Mouse (Mus musculus): ENCODE results near the gene Slc25a3. TPM values are rescaled to one million over a fixed set of nuclear protein-coding genes. Genes with fewer than 3 reads are reported as not detected.

Slc25a3 gene
- polyA plus RNA-seq, 1 experiment from 2014 or later, result 421 TPM

DNA sequence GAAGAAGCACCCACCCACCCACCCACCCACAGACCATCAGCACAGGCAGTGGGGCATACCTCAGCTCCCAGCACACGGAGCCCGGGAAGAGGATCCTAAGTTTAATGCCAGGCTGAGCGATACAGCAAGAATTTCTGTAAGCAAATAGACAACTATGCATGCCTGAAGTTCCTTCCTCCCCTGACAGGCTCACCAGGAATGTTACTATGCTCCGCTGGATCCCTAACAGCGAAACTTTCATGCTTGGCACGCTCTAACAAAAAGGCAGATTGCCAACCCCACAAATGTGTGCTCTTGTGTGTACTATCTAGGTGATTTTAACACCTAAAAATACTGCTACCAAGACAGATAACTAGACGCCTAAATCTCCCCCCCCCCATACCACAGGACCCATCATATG, 43.5 kb upstream of the Slc25a3 start:
- H3K4me3 ChIP-seq (ENCODE audit: low read depth, low read length), result no peak overlapping the region
- no peak for DNase-seq (ENCODE audit: low spot score)
- no peak for ATAC-seq (replicated peaks; ENCODE audit: insufficient number of reproducible peaks, low FRiP score, low TSS enrichment, low read depth)
- H3K9me3 ChIP-seq (replicated peaks; ENCODE audit: control insufficient read depth, low read length), result no peaks in the 10 kb centered on the region
- H3K4me2 ChIP-seq (ENCODE audit: low read depth, low read length), result no peak overlapping the region
- no peaks in the 10 kb centered on the region for H3K4me1 ChIP-seq (ENCODE audit: control insufficient read depth, insufficient read depth, low read length)
- H3K27ac ChIP-seq (replicated peaks; ENCODE audit: low read depth, low read length), result no peak overlapping the region
- 74% methylated on average over 7 of the region's 7 CpGs for WGBS
- H3K27me3 ChIP-seq (ENCODE audit: control insufficient read depth, insufficient read depth, low read length), result no peaks in the 10 kb centered on the region
- no peak overlapping the region for H3K9ac ChIP-seq (replicated peaks; ENCODE audit: low read length)
- H3K36me3 ChIP-seq (replicated peaks; ENCODE audit: control insufficient read depth, insufficient read depth, low read depth, low read length), result peaks cover 6% of the 10 kb centered on the region

DNA sequence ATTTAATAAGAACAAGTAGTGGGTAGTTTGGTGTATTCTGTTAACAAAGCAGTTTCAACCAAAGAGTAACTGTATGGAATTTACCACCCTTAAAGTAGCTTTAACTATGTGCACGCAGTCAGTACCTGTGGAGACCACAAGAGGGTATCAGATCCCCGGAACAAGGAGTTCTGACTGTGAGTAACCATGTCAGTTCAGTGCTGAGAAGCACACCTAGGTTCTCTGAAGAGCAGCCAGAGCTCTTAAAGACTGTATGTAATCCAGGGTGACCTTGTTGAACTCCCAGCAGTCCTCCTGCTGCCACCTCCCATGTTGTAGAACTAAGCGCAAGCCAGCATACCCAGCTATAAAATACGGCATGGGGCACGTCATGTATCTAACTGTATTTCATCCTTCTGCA, 43.0 kb upstream of the Slc25a3 start:
- H3K4me3 ChIP-seq (ENCODE audit: low read depth, low read length), result no peak overlapping the region
- H3K27ac ChIP-seq (replicated peaks; ENCODE audit: low read depth, low read length), result no peak overlapping the region
- no peak for ATAC-seq (replicated peaks; ENCODE audit: insufficient number of reproducible peaks, low FRiP score, low TSS enrichment, low read depth)
- no peaks in the 10 kb centered on the region for H3K27me3 ChIP-seq (ENCODE audit: control insufficient read depth, insufficient read depth, low read length)
- H3K36me3 ChIP-seq (replicated peaks; ENCODE audit: control insufficient read depth, insufficient read depth, low read depth, low read length), result peaks cover 8% of the 10 kb centered on the region
- H3K4me1 ChIP-seq (ENCODE audit: control insufficient read depth, insufficient read depth, low read length), result no peaks in the 10 kb centered on the region
- DNase-seq (ENCODE audit: low spot score), result peak; percentile 73
- WGBS, result 71% methylated on average over 5 of the region's 5 CpGs
- no peak overlapping the region for H3K9ac ChIP-seq (replicated peaks; ENCODE audit: low read length)
- no peak overlapping the region for H3K4me2 ChIP-seq (ENCODE audit: low read depth, low read length)
- H3K9me3 ChIP-seq (replicated peaks; ENCODE audit: control insufficient read depth, low read length), result no peaks in the 10 kb centered on the region

DNA sequence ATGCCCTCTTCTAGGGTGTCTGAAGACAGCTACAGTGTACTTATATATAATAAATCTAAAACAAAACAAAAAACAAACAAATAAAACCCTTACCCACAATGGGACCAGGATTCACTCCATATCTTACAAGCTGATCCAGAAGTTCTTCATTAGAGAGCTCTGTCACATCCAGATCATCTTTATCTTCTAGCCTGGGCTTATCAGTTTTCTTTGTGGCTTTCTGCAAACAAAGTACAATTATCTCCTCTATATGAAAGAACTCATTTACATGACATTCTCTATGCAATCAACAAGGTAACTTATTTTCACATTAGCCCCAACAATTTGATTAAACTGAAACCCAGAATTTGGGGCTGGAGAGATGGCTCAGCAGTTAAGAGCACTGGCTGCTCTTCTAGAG, 42.0 kb upstream of the Slc25a3 start:
- Histone ChIP-seq H3K4me1 (ENCODE audit: control insufficient read depth, insufficient read depth, low read length) (no peaks in the 10 kb centered on the region), H3K4me2 (ENCODE audit: low read depth, low read length) (no peak overlapping the region), H3K27ac (replicated peaks; ENCODE audit: low read depth, low read length) (no peak overlapping the region), H3K9ac (replicated peaks; ENCODE audit: low read length) (no peak overlapping the region), H3K4me3 (ENCODE audit: low read depth, low read length) (no peak overlapping the region), H3K36me3 (replicated peaks; ENCODE audit: control insufficient read depth, insufficient read depth, low read depth, low read length) (peaks cover 12% of the 10 kb centered on the region), H3K9me3 (replicated peaks; ENCODE audit: control insufficient read depth, low read length) (no peaks in the 10 kb centered on the region), H3K27me3 (ENCODE audit: control insufficient read depth, insufficient read depth, low read length) (no peaks in the 10 kb centered on the region)
- DNase-seq (ENCODE audit: low spot score) (no peak), ATAC-seq (replicated peaks; ENCODE audit: insufficient number of reproducible peaks, low FRiP score, low TSS enrichment, low read depth) (no peak)

DNA sequence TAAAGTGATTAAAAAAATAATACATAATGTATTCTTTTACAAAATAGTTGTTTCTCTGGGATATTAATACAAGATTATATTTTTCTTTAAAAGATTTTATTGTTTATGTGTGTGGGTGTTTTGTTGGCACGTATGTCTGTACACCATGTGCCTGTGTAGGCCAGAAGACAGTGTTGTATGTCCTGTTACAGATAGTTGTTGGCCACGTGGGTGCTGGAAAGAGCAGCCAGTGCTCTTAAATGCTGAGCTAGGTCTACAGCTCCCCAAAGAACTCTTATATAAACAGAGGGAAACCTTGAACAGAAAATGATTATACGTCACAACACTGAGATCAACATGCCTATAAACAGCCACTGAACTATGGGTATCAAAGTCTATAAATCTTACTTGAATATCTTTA, 40.6 kb upstream of the Slc25a3 start:
- H3K9me3 ChIP-seq (replicated peaks; ENCODE audit: control insufficient read depth, low read length), result no peaks in the 10 kb centered on the region
- ATAC-seq (replicated peaks; ENCODE audit: insufficient number of reproducible peaks, low FRiP score, low TSS enrichment, low read depth) (no peak), DNase-seq (ENCODE audit: low spot score) (no peak)
- no peak overlapping the region for H3K27ac ChIP-seq (replicated peaks; ENCODE audit: low read depth, low read length)
- WGBS, result 88% methylated on average over 3 of the region's 3 CpGs
- no peak overlapping the region for H3K4me3 ChIP-seq (ENCODE audit: low read depth, low read length)
- H3K27me3 ChIP-seq (ENCODE audit: control insufficient read depth, insufficient read depth, low read length), result no peaks in the 10 kb centered on the region
- H3K9ac ChIP-seq (replicated peaks; ENCODE audit: low read length), result no peak overlapping the region
- no peak overlapping the region for H3K4me2 ChIP-seq (ENCODE audit: low read depth, low read length)
- no peaks in the 10 kb centered on the region for H3K4me1 ChIP-seq (ENCODE audit: control insufficient read depth, insufficient read depth, low read length)
- H3K36me3 ChIP-seq (replicated peaks; ENCODE audit: control insufficient read depth, insufficient read depth, low read depth, low read length), result peaks cover 12% of the 10 kb centered on the region

DNA sequence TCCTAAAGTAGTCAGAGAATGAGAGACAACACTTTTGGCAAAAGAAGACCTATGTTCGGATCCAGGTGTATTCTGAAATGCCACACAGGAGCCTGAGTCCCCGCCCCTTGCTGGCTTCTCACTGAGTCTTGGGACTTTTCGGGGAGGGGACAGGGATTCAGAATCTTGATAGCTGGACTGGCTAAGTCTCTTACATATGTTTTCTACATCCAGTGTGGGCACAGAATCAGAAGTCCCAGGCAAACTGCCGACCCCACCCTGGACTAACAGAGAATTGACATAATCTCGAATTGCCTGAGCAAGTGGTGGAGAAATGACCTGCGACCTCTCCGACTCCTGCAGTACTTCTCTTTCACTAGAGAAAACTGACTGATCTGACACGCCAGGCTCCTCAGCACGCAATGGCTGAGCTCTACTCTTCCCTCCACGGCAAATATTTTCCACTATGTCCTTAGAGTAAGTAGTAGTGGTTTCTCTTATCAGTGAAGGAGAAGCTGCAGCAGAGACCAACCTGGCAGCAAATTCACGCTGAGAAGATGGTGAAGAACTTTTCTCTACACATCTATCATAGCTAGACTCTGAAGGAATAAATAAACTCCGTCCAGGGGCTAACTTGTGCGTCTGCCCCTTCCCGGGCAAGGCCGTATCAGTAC, 38.8 kb upstream of the Slc25a3 start:
- Histone ChIP-seq H3K9me3 (replicated peaks; ENCODE audit: control insufficient read depth, low read length) (no peaks in the 10 kb centered on the region), H3K9ac (replicated peaks; ENCODE audit: low read length) (no peak overlapping the region), H3K4me3 (ENCODE audit: low read depth, low read length) (no peak overlapping the region), H3K4me1 (ENCODE audit: control insufficient read depth, insufficient read depth, low read length) (no peaks in the 10 kb centered on the region), H3K36me3 (replicated peaks; ENCODE audit: control insufficient read depth, insufficient read depth, low read depth, low read length) (peaks cover 15% of the 10 kb centered on the region), H3K4me2 (ENCODE audit: low read depth, low read length) (no peak overlapping the region), H3K27me3 (ENCODE audit: control insufficient read depth, insufficient read depth, low read length) (no peaks in the 10 kb centered on the region), H3K27ac (replicated peaks; ENCODE audit: low read depth, low read length) (no peak overlapping the region)
- DNase-seq (ENCODE audit: low spot score) (no peak), ATAC-seq (replicated peaks; ENCODE audit: insufficient number of reproducible peaks, low FRiP score, low TSS enrichment, low read depth) (no peak)
- 91% methylated on average over 15 of the region's 15 CpGs for WGBS

DNA sequence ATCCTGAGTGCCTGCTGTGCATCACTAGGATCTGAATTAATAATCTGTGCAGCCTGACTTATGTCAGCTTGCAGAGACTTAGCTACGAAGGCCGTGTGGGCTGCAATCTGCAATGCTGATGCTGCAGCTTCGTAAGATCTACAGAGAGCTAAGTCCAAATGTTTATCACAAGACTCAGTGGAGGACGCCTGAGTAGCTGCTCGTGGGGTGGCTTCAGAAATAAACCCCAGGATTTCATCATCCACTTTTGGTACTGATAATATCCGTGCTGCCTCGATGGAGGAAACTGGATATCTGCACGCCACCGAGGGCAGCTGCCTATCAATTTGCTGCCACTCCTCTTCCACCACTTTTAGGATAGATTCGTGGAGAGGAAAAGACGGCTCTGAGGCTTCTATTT, 38.2 kb upstream of the Slc25a3 start:
- 90% methylated on average over 11 of the region's 11 CpGs for WGBS
- Histone ChIP-seq H3K36me3 (replicated peaks; ENCODE audit: control insufficient read depth, insufficient read depth, low read depth, low read length) (peaks cover 15% of the 10 kb centered on the region), H3K27me3 (ENCODE audit: control insufficient read depth, insufficient read depth, low read length) (no peaks in the 10 kb centered on the region), H3K4me1 (ENCODE audit: control insufficient read depth, insufficient read depth, low read length) (no peaks in the 10 kb centered on the region), H3K4me3 (ENCODE audit: low read depth, low read length) (no peak overlapping the region), H3K27ac (replicated peaks; ENCODE audit: low read depth, low read length) (no peak overlapping the region), H3K4me2 (ENCODE audit: low read depth, low read length) (no peak overlapping the region), H3K9ac (replicated peaks; ENCODE audit: low read length) (no peak overlapping the region), H3K9me3 (replicated peaks; ENCODE audit: control insufficient read depth, low read length) (no peaks in the 10 kb centered on the region)
- ATAC-seq (replicated peaks; ENCODE audit: insufficient number of reproducible peaks, low FRiP score, low TSS enrichment, low read depth) (no peak), DNase-seq (ENCODE audit: low spot score) (no peak)

DNA sequence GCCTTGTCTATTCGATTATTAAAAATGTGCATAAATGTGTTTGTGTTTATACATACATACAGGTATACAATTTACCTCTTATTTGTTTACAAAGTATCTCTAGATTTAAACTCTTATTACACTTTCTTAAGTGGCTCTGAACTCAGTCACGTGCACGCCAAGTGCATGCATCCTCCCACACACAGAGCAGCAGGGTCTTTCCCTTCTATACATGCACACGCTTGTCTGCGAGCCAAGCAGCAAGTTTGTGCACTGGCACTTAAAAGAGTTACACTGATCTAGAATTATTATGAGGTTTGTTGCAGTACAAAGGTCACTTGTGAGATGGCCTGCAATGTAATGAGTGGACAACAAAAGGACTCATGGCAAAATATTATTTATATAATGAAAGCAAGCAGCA, 37.1 kb upstream of the Slc25a3 start:
- 95% methylated on average over 5 of the region's 5 CpGs for WGBS
- Histone ChIP-seq H3K4me3 (ENCODE audit: low read depth, low read length) (no peak overlapping the region), H3K27me3 (ENCODE audit: control insufficient read depth, insufficient read depth, low read length) (no peaks in the 10 kb centered on the region), H3K36me3 (replicated peaks; ENCODE audit: control insufficient read depth, insufficient read depth, low read depth, low read length) (peaks cover 18% of the 10 kb centered on the region), H3K4me1 (ENCODE audit: control insufficient read depth, insufficient read depth, low read length) (no peaks in the 10 kb centered on the region), H3K9ac (replicated peaks; ENCODE audit: low read length) (no peak overlapping the region), H3K4me2 (ENCODE audit: low read depth, low read length) (no peak overlapping the region), H3K9me3 (replicated peaks; ENCODE audit: control insufficient read depth, low read length) (no peaks in the 10 kb centered on the region), H3K27ac (replicated peaks; ENCODE audit: low read depth, low read length) (no peak overlapping the region)
- DNase-seq (ENCODE audit: low spot score) (no peak), ATAC-seq (replicated peaks; ENCODE audit: insufficient number of reproducible peaks, low FRiP score, low TSS enrichment, low read depth) (no peak)

DNA sequence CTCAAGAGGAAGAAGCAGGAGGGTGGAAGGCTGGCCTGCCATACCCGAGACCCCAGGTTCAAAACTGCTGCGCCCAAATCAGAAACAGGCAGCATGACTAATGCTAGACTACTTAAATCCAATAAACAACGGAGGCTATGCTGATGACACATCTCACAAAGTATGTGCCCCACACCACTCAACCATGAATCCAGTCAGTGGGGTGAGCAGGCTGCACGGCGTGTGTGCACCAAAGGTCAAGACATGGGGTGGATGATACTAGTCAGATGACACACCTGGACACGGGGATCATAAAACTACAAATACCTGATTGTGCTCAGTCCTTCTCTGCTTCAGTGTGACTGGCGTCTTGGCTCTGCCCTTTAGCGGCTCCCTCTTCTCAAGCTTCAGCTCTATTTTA, 34.6 kb upstream of the Slc25a3 start:
- Histone ChIP-seq H3K4me3 (ENCODE audit: low read depth, low read length) (no peak overlapping the region), H3K9me3 (replicated peaks; ENCODE audit: control insufficient read depth, low read length) (no peaks in the 10 kb centered on the region), H3K9ac (replicated peaks; ENCODE audit: low read length) (no peak overlapping the region), H3K27ac (replicated peaks; ENCODE audit: low read depth, low read length) (no peak overlapping the region), H3K27me3 (ENCODE audit: control insufficient read depth, insufficient read depth, low read length) (no peaks in the 10 kb centered on the region), H3K4me2 (ENCODE audit: low read depth, low read length) (no peak overlapping the region), H3K4me1 (ENCODE audit: control insufficient read depth, insufficient read depth, low read length) (no peaks in the 10 kb centered on the region), H3K36me3 (replicated peaks; ENCODE audit: control insufficient read depth, insufficient read depth, low read depth, low read length) (peaks cover 18% of the 10 kb centered on the region)
- no peak for ATAC-seq (replicated peaks; ENCODE audit: insufficient number of reproducible peaks, low FRiP score, low TSS enrichment, low read depth)
- no peak for DNase-seq (ENCODE audit: low spot score)
- 83% methylated on average over 8 of the region's 8 CpGs for WGBS

Data from embryonic facial prominence, embryonic 11.5 days (tissue).